Mouse (Mus musculus) heart, embryonic 12.5 days (tissue): ENCODE data around the gene Gm9817. TPM values are rescaled to one million over a fixed set of nuclear protein-coding genes. Genes with fewer than 3 reads are reported as not detected.
A peak's percentile ranks its signal among the peaks of the same experiment; 100 is the strongest.
"Not testable (repeated sequence)": the region's sequence is repeated elsewhere in the genome, so short reads cannot be mapped to it uniquely, and the experiment has no call there.

Experiments
- ATAC-seq: fragments of 200-750 bp; cut with Nextera tagmentation; 2 replicates; pipeline ENCODE4 v1.8.0; 2017; ENCODE audit warnings: moderate TSS enrichment, moderate library complexity; ENCODE audit not compliant: insufficient number of reproducible peaks, low FRiP score
- H3K27ac ChIP-seq: fragments of 300-500 bp; sonication (generic); 2 replicates; pipeline ENCODE4 v1.5.1; 2016; ENCODE audit warnings: mild to moderate bottlenecking, moderate library complexity; ENCODE audit not compliant: poor library complexity, severe bottlenecking
- H3K27me3 ChIP-seq: fragments of 300-500 bp; sonication (generic); replicated peaks from 2 replicates; pipeline ENCODE4 v1.6.1; 2016; ENCODE audit warnings: mild to moderate bottlenecking, moderate library complexity
- H3K36me3 ChIP-seq: fragments of 300-500 bp; sonication (generic); 2 replicates; pipeline ENCODE4 v1.6.1; 2016; ENCODE audit warnings: mild to moderate bottlenecking, moderate library complexity
- H3K4me1 ChIP-seq: fragments of 300-500 bp; sonication (generic); replicated peaks from 2 replicates; pipeline ENCODE4 v1.6.1; 2016; ENCODE audit warnings: mild to moderate bottlenecking
- H3K4me2 ChIP-seq: fragments of 300-500 bp; sonication (generic); 2 replicates; pipeline ENCODE4 v1.6.1; 2016; ENCODE audit warnings: mild to moderate bottlenecking, moderate library complexity
- H3K4me3 ChIP-seq: fragments of 300-500 bp; sonication (generic); 2 replicates; pipeline ENCODE4 v1.5.1; 2016; ENCODE audit warnings: mild to moderate bottlenecking
- H3K9ac ChIP-seq: fragments of 300-500 bp; sonication (generic); 2 replicates; pipeline ENCODE4 v1.6.1; 2016; ENCODE audit warnings: mild to moderate bottlenecking, moderate library complexity
- H3K9me3 ChIP-seq: fragments of 300-500 bp; sonication (generic); replicated peaks from 2 replicates; pipeline ENCODE4 v1.6.1; 2016; ENCODE audit warnings: mild to moderate bottlenecking, moderate library complexity
- WGBS: fragments of 180-500 bp; shearing (Covaris S2); methylation state at CpG from one replicate; pipeline ENCODE4 v1.1.7; 2016; 5-methylcytosine and 5-hydroxymethylcytosine counted together
- polyA plus RNA-seq: library from polyadenylated mRNA; unstranded; fragments of >200 nt; fragmentation: Nextera tagmentation; extraction: Ambion mirVana; gene quantifications from 2 replicates; pipeline ENCODE4 v1.2.1, GENCODE M21; 2016

Gm9817 gene
- polyA plus RNA-seq: 0.09 and 0.13 TPM in 2 replicates

GRCm38 (mm10) chr13:45078392-45078791 is at the start of gene Gm9817:
Gene Gm9817 (plus strand): TSS chr13:45078692.
- H3K9ac ChIP-seq, H3K4me1 ChIP-seq, H3K27ac ChIP-seq, ATAC-seq, H3K27me3 ChIP-seq, H3K9me3 ChIP-seq, H3K36me3 ChIP-seq: not testable (repeated sequence)
- H3K4me2 ChIP-seq: peak within 1 kb of the TSS; percentile 50
- WGBS: 45% methylated on average over 16 of the region's 16 CpGs
- 0 out of 2 replicates have a peak within 1 kb of the TSS, but pooled peaks have one; percentile 9 for H3K4me3 ChIP-seq

DNA sequence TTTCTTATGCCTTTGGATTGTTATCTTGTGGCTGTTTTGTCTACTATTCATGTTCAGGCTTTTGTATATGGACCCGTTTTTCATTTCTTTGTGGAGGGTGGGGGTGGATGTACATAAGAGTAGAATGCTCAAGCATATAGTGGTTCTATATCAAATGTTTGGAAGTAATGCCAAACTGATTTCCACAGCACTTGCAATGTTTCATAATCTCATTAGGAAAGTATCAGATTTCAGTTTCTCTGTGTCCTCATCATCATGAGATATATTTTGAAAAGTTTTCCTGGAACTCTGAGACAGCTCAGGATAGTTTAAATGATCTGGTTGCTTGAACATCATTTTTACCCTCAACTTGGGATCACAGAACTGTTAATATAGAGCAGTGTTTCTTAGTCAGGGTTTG is 48.7 kb upstream of the Gm9817 start:
- WGBS: 72% methylated on average over 1 of the region's 1 CpGs
- ATAC-seq: no peak

GRCm38 (mm10) chr13:45030830-45031229 is 47.7 kb upstream of the Gm9817 start:
- Histone ChIP-seq H3K27ac (no peak overlapping the region), H3K9me3 (no peaks in the 10 kb centered on the region), H3K9ac (no peak overlapping the region), H3K36me3 (no peaks in the 10 kb centered on the region), H3K4me1 (peaks cover 9% of the 10 kb centered on the region), H3K4me2 (peak overlapping the region; percentile 46), H3K27me3 (no peaks in the 10 kb centered on the region), H3K4me3 (no peak overlapping the region)
- ATAC-seq: peak; percentile 22; the same call in 1 of the 2 replicates
- 8% methylated on average over 12 of the region's 12 CpGs for WGBS

More for the DNA sequence above, 48.7 kb upstream of the Gm9817 start:
- Histone ChIP-seq H3K4me1 (peaks cover 9% of the 10 kb centered on the region), H3K27ac (no peak overlapping the region), H3K4me2 (no peak overlapping the region), H3K27me3 (no peaks in the 10 kb centered on the region), H3K9me3 (no peaks in the 10 kb centered on the region), H3K36me3 (no peaks in the 10 kb centered on the region), H3K9ac (no peak overlapping the region), H3K4me3 (no peak overlapping the region)

GRCm38 (mm10) chr13:45031314-45031713 is 47.2 kb upstream of the Gm9817 start:
- Histone ChIP-seq H3K9ac (no peak overlapping the region), H3K4me3 (no peak overlapping the region), H3K27ac (no peak overlapping the region), H3K4me2 (peak overlapping the region; percentile 46), H3K4me1 (peaks cover 9% of the 10 kb centered on the region), H3K9me3 (no peaks in the 10 kb centered on the region), H3K36me3 (no peaks in the 10 kb centered on the region), H3K27me3 (no peaks in the 10 kb centered on the region)
- 26% methylated on average over 10 of the region's 10 CpGs for WGBS
- ATAC-seq: no peak

GRCm38 (mm10) chr13:45031748-45032147 is 46.7 kb upstream of the Gm9817 start:
- Histone ChIP-seq H3K27me3 (no peaks in the 10 kb centered on the region), H3K36me3 (no peaks in the 10 kb centered on the region), H3K9me3 (no peaks in the 10 kb centered on the region), H3K4me1 (peaks cover 9% of the 10 kb centered on the region), H3K4me2 (no peak overlapping the region), H3K27ac (no peak overlapping the region), H3K4me3 (no peak overlapping the region), H3K9ac (no peak overlapping the region)
- 15% methylated on average over 7 of the region's 7 CpGs for WGBS
- ATAC-seq: no peak

DNA sequence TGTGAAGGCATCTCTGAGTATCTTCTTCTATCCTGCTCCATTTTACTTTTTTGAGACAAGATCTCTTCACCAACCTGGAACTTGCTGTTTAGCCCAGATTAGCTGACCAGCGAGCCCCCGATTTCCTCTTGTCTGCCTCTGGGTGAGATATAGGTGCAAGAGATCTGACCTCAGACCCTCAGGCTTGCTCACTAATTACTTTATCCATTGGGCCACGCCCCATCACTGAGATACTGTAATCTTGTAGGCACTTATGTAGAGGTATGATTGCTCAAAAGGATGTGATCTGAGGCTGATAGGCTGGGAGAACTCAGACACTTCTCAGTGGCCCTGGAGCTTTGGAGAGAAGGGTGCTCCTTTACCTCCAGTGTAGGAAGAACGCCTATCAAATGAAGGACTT is 46.0 kb upstream of the Gm9817 start:
- Histone ChIP-seq H3K36me3 (no peaks in the 10 kb centered on the region), H3K9ac (no peak overlapping the region), H3K4me2 (no peak overlapping the region), H3K4me1 (peaks cover 9% of the 10 kb centered on the region), H3K27ac (no peak overlapping the region), H3K9me3 (no peaks in the 10 kb centered on the region), H3K4me3 (no peak overlapping the region), H3K27me3 (no peaks in the 10 kb centered on the region)
- ATAC-seq: no peak
- 58% methylated on average over 4 of the region's 4 CpGs for WGBS

- ATAC-seq: no peak
- H3K27me3 ChIP-seq: no peaks in the 10 kb centered on the region
- no peaks in the 10 kb centered on the region for H3K36me3 ChIP-seq
- no peaks in the 10 kb centered on the region for H3K9me3 ChIP-seq
- peaks cover 9% of the 10 kb centered on the region for H3K4me1 ChIP-seq
- 88% methylated on average over 10 of the region's 10 CpGs for WGBS
- H3K9ac ChIP-seq: no peak overlapping the region
- H3K4me2 ChIP-seq: no peak overlapping the region
- no peak overlapping the region for H3K27ac ChIP-seq
- H3K4me3 ChIP-seq: no peak overlapping the region
Measured at GRCm38 (mm10) chr13:45033360-45033759, 45.1 kb upstream of the Gm9817 start.

- no peak overlapping the region for H3K4me2 ChIP-seq
- WGBS: 72% methylated on average over 7 of the region's 7 CpGs
Measured at GRCm38 (mm10) chr13:45034759-45035158, 43.7 kb upstream of the Gm9817 start.

GRCm38 (mm10) chr13:45036417-45036816 is 42.1 kb upstream of the Gm9817 start:
- Histone ChIP-seq H3K4me3 (no peak overlapping the region), H3K9ac (no peak overlapping the region), H3K27me3 (no peaks in the 10 kb centered on the region), H3K27ac (no peak overlapping the region), H3K4me1 (peaks cover 6% of the 10 kb centered on the region), H3K4me2 (no peak overlapping the region), H3K36me3 (no peaks in the 10 kb centered on the region), H3K9me3 (no peaks in the 10 kb centered on the region)
- WGBS: 80% methylated on average over 4 of the region's 4 CpGs
- no peak for ATAC-seq

More at GRCm38 (mm10) chr13:45034759-45035158, 43.7 kb upstream of the Gm9817 start:
- no peaks in the 10 kb centered on the region for H3K36me3 ChIP-seq
- no peak overlapping the region for H3K4me3 ChIP-seq
- no peak overlapping the region for H3K27ac ChIP-seq
- no peak overlapping the region for H3K9ac ChIP-seq
- no peak for ATAC-seq
- peaks cover 9% of the 10 kb centered on the region for H3K4me1 ChIP-seq
- no peaks in the 10 kb centered on the region for H3K27me3 ChIP-seq
- H3K9me3 ChIP-seq: no peaks in the 10 kb centered on the region

GRCm38 (mm10) chr13:45040195-45040594 is 38.3 kb upstream of the Gm9817 start:
- ATAC-seq: no peak
- no peaks in the 10 kb centered on the region for H3K9me3 ChIP-seq

GRCm38 (mm10) chr13:45040741-45041140 is 37.8 kb upstream of the Gm9817 start:
- Histone ChIP-seq H3K36me3 (no peaks in the 10 kb centered on the region), H3K4me1 (no peaks in the 10 kb centered on the region), H3K27me3 (no peaks in the 10 kb centered on the region), H3K4me2 (no peak overlapping the region), H3K9me3 (no peaks in the 10 kb centered on the region), H3K27ac (no peak overlapping the region), H3K4me3 (no peak overlapping the region), H3K9ac (no peak overlapping the region)
- WGBS: 80% methylated on average over 7 of the region's 7 CpGs
- no peak for ATAC-seq

More at GRCm38 (mm10) chr13:45040195-45040594, 38.3 kb upstream of the Gm9817 start:
- H3K4me1 ChIP-seq: no peaks in the 10 kb centered on the region
- H3K27me3 ChIP-seq: no peaks in the 10 kb centered on the region
- WGBS: 58% methylated on average over 4 of the region's 4 CpGs
- H3K4me3 ChIP-seq: no peak overlapping the region
- H3K36me3 ChIP-seq: no peaks in the 10 kb centered on the region
- no peak overlapping the region for H3K27ac ChIP-seq
- no peak overlapping the region for H3K4me2 ChIP-seq
- no peak overlapping the region for H3K9ac ChIP-seq

- no peak overlapping the region for H3K9ac ChIP-seq
- no peaks in the 10 kb centered on the region for H3K27me3 ChIP-seq
- H3K4me1 ChIP-seq: no peaks in the 10 kb centered on the region
- H3K4me2 ChIP-seq: no peak overlapping the region
- ATAC-seq: no peak
- WGBS: 61% methylated on average over 3 of the region's 3 CpGs
- H3K27ac ChIP-seq: no peak overlapping the region
- H3K36me3 ChIP-seq: no peaks in the 10 kb centered on the region
- no peak overlapping the region for H3K4me3 ChIP-seq
- no peaks in the 10 kb centered on the region for H3K9me3 ChIP-seq
Measured at GRCm38 (mm10) chr13:45043466-45043865, 35.0 kb upstream of the Gm9817 start.
